25 mouse cellular contexts compared by ENCODE assay signal in genomic region chr7:35750873-35751272, GRCm38 (mm10). TPM values are rescaled to one million over a fixed set of nuclear protein-coding genes. Genes with fewer than 3 reads are reported as not detected.
DNase-seq lines count a peak whose midpoint lies in the region; ATAC-seq and TF ChIP-seq lines count a peak whose summit lies in the region.
"Had no signal": no experiment of that assay in that cellular context is flagged by ENCODE, and none has a peak within 500 bp of the region (broad histone marks: within the 10 kb centered on the region; RNA-seq: fewer than 3 reads in every experiment).

No protein-coding gene starts in this region.

- peaks cover 2% of the 10 kb centered on the region; the same call in 1 of the 2 replicates for H3K79me2 ChIP-seq in MEL (ENCODE audit: control insufficient read depth, insufficient read depth, low read length, poor library complexity)

- no peak for TF ChIP-seq EP300 in MEL (IDR thresholded peaks at IDR 0.05; ENCODE audit: low read depth in 1 of 2, low read length in 2 of 2)

- 99% methylated on average over 9 of the region's 9 CpGs for WGBS in hindbrain, embryonic 11.5 days

- H3K27me3 ChIP-seq in MEL (ENCODE audit: control insufficient read depth in 1 of 2, insufficient read depth in 2 of 2, low read length in 2 of 2) = no peaks in the 10 kb centered on the region
- no peaks in the 10 kb centered on the region for H3K27me3 ChIP-seq in hindbrain, embryonic 11.5 days (ENCODE audit: control insufficient read depth, insufficient read depth, low read length)
- H3K27me3 ChIP-seq: embryonic facial prominence, embryonic 13.5 days; forebrain, embryonic 15.5 days; heart, embryonic 12.5 days; heart, embryonic 15.5 days; hindbrain, embryonic 12.5 days; hindbrain, embryonic 15.5 days; Patski had no signal

- TF ChIP-seq POLR2A in MEL (IDR thresholded peaks at IDR 0.05; ENCODE audit: control insufficient read depth in 1 of 2, insufficient read depth in 1 of 2, low read depth in 1 of 2, low read length in 2 of 2, poor library complexity in 1 of 2) = no peak

- no peak overlapping the region for H3K27ac ChIP-seq in MEL (ENCODE audit: control insufficient read depth, low read depth, low read length)
- no peak overlapping the region for H3K27ac ChIP-seq in hindbrain, embryonic 11.5 days (ENCODE audit: low read depth, low read length)
- H3K27ac ChIP-seq: embryonic facial prominence, embryonic 10.5 days; embryonic facial prominence, embryonic 13.5 days; forebrain, embryonic 12.5 days; heart, embryonic 15.5 days; hindbrain, embryonic 12.5 days; hindbrain, embryonic 15.5 days had no signal

- peaks cover 0 to 3% of the 10 kb centered on the region in 2 experiments; a peak in 1 of 4 replicates for H3K36me3 ChIP-seq in MEL (ENCODE audit: control insufficient read depth in 1 of 2, insufficient read depth in 2 of 2, low read length in 2 of 2)
- no peaks in the 10 kb centered on the region for H3K36me3 ChIP-seq in hindbrain, embryonic 11.5 days (ENCODE audit: control insufficient read depth, insufficient read depth, low read length)

- DNase-seq in 416B (ENCODE audit: low read depth) (peak; percentile 21), MEL (ENCODE audit: low read depth, low spot score) (peak; percentile 23)
- DNase-seq in cerebellum, adult 18-20 months = no peak
- DNase-seq in hindbrain, embryonic 11.5 days (ENCODE audit: low spot score) = no peak
- DNase-seq in right cerebral cortex, adult 2 months (ENCODE audit: low spot score in 2 of 2) = no peak
- DNase-seq: adrenal gland, postnatal 14 days; cerebellum, adult 11 months; cerebellum, adult 9-10 months; cerebellum, postnatal 14 days; embryo, embryonic 11 days; gastrocnemius, postnatal 10 days; heart, postnatal 10 days; heart, postnatal 36 days had no signal

- TF ChIP-seq RAD21 in MEL (IDR thresholded peaks at IDR 0.05; ENCODE audit: low read depth, low read length) = no peak

- H3K4me2 ChIP-seq in hindbrain, embryonic 11.5 days (replicated peaks; ENCODE audit: low read depth, low read length) = no peak overlapping the region
- H3K4me2 ChIP-seq: embryonic facial prominence, embryonic 13.5 days; forebrain, embryonic 12.5 days; forebrain, embryonic 15.5 days; heart, embryonic 12.5 days; heart, embryonic 15.5 days; hindbrain, embryonic 12.5 days; hindbrain, embryonic 15.5 days had no signal

- peak; percentile 41 to 42; a peak in 3 of 4 replicates for ATAC-seq in hematopoietic stem cell, adult 5-6 weeks (replicated peaks in 1 of 2; ENCODE audit: insufficient read depth in 1 of 2, low FRiP score in 2 of 2, low TSS enrichment in 1 of 2, low read depth in 1 of 2, poor library complexity in 2 of 2, severe bottlenecking in 2 of 2)
- ATAC-seq in hindbrain, embryonic 11.5 days (ENCODE audit: low FRiP score) = no peak
- ATAC-seq: forebrain, embryonic 15.5 days; intestine, postnatal 0 days; Patski had no signal

- no peaks in the 10 kb centered on the region for H3K9me3 ChIP-seq in MEL (replicated peaks; ENCODE audit: insufficient read depth, low read length)
- no peaks in the 10 kb centered on the region for H3K9me3 ChIP-seq in hindbrain, embryonic 11.5 days (ENCODE audit: control insufficient read depth, low read length)
- H3K9me3 ChIP-seq: embryonic facial prominence, embryonic 10.5 days; embryonic facial prominence, embryonic 13.5 days; forebrain, embryonic 12.5 days; forebrain, embryonic 15.5 days; heart, embryonic 12.5 days; heart, embryonic 15.5 days; hindbrain, embryonic 12.5 days; hindbrain, embryonic 15.5 days had no signal

- no peak overlapping the region for H3K4me3 ChIP-seq in MEL (ENCODE audit: control insufficient read depth in 1 of 2, insufficient read depth in 1 of 2, low read depth in 2 of 2, low read length in 2 of 2)
- no peak overlapping the region for H3K4me3 ChIP-seq in hindbrain, embryonic 11.5 days (ENCODE audit: low read depth, low read length)
- H3K4me3 ChIP-seq: embryonic facial prominence, embryonic 10.5 days; embryonic facial prominence, embryonic 13.5 days; erythroblast, embryonic 14.5 days; forebrain, embryonic 12.5 days; forebrain, embryonic 15.5 days; heart, embryonic 12.5 days; heart, embryonic 15.5 days; hindbrain, embryonic 12.5 days; hindbrain, embryonic 15.5 days had no signal

- no peak overlapping the region for H3K9ac ChIP-seq in MEL (ENCODE audit: control insufficient read depth, low read depth, low read length, poor library complexity, severe bottlenecking)
- H3K9ac ChIP-seq in hindbrain, embryonic 11.5 days (ENCODE audit: low read depth, low read length) = no peak overlapping the region
- H3K9ac ChIP-seq: embryonic facial prominence, embryonic 13.5 days; forebrain, embryonic 12.5 days; forebrain, embryonic 15.5 days; heart, embryonic 12.5 days; heart, embryonic 15.5 days; hindbrain, embryonic 12.5 days; hindbrain, embryonic 15.5 days had no signal

- peaks cover 0 to 6% of the 10 kb centered on the region in 2 experiments; a peak in 2 of 4 replicates for H3K4me1 ChIP-seq in MEL (ENCODE audit: control insufficient read depth in 1 of 2, insufficient read depth in 2 of 2, low read length in 2 of 2)
- 0 out of 2 replicates have a peak, but pooled peaks cover 4% of the 10 kb centered on the region for H3K4me1 ChIP-seq in hindbrain, embryonic 11.5 days (replicated peaks; ENCODE audit: control insufficient read depth, insufficient read depth, low read length)
- H3K4me1 ChIP-seq: heart, embryonic 12.5 days had no signal

- TF ChIP-seq CTCF in MEL (IDR thresholded peaks at IDR 0.05 in 2 of 3, conservative IDR thresholded peaks at IDR 0.05 in 1 of 3; ENCODE audit: control insufficient read depth in 1 of 3, insufficient read depth in 1 of 3, low read depth in 2 of 3, low read length in 3 of 3, poor library complexity in 1 of 3, severe bottlenecking in 1 of 3) = no peak

TF ChIP-seq in MEL, 35 proteins besides CTCF, POLR2A, EP300 and RAD21:
- TF ChIP-seq NELFE (IDR thresholded peaks at IDR 0.05; ENCODE audit: low read depth, low read length) = no peak
- TF ChIP-seq POLR2AphosphoS5 (IDR thresholded peaks at IDR 0.05; ENCODE audit: borderline replicate concordance, low read depth, low read length) = no peak
- TF ChIP-seq MYC (IDR thresholded peaks at IDR 0.05; ENCODE audit: low read depth, low read length) = no peak
- TF ChIP-seq E2F4 (IDR thresholded peaks at IDR 0.05; ENCODE audit: borderline replicate concordance, low read depth, low read length) = no peak
- no peak for TF ChIP-seq SMC3 (IDR thresholded peaks at IDR 0.05; ENCODE audit: low read depth, low read length)
- no peak for TF ChIP-seq CHD1 (IDR thresholded peaks at IDR 0.05; ENCODE audit: low read depth, low read length)
- TF ChIP-seq GABPA (IDR thresholded peaks at IDR 0.05; ENCODE audit: low read depth, low read length) = no peak
- no peak for TF ChIP-seq POLR2AphosphoS2 (IDR thresholded peaks at IDR 0.05; ENCODE audit: low read length)
- no peak for TF ChIP-seq MAFK (IDR thresholded peaks at IDR 0.05; ENCODE audit: borderline replicate concordance, low read depth, low read length)
- no peak for TF ChIP-seq MAZ (IDR thresholded peaks at IDR 0.05; ENCODE audit: low read depth, low read length)
- no peak for TF ChIP-seq TCF12 (IDR thresholded peaks at IDR 0.05; ENCODE audit: low read depth, low read length)
- no peak for TF ChIP-seq ZNF384 (IDR thresholded peaks at IDR 0.05; ENCODE audit: low read depth, low read length)
- TF ChIP-seq TAL1 (IDR thresholded peaks at IDR 0.05; ENCODE audit: low read length) = no peak
- no peak for TF ChIP-seq CHD2 (IDR thresholded peaks at IDR 0.05; ENCODE audit: low read length)
- TF ChIP-seq KAT2A (conservative IDR thresholded peaks at IDR 0.05; ENCODE audit: low read depth, low read length) = no peak
- no peak for TF ChIP-seq ZC3H11A (IDR thresholded peaks at IDR 0.05; ENCODE audit: low read depth, low read length)

RNA-seq across cellular contexts. Expression of gene Dpy19l3, which starts 3.4 kb away (rescaled TPM):
- 5.6 and 7.4 TPM in 2 replicates for total RNA-seq in MEL (2012; rRNA removed)
- polyA plus RNA-seq in MEL (2012; ENCODE audit: insufficient read depth in 1 of 2, insufficient read length in 2 of 2, low read depth in 1 of 2, low replicate concordance in 2 of 2, missing spikeins in 1 of 2) = 1 to 10 TPM in 1 of 2 experiments, not detected in 1; 9.9 TPM
- 24.0 and 32.1 TPM in 2 replicates for total RNA-seq in hematopoietic stem cell, adult 5-6 weeks (2017)
- 29.4 and 33.5 TPM in 2 replicates for polyA plus RNA-seq in hindbrain, embryonic 11.5 days (2014; fragmentation: Nextera tagmentation; extraction: Ambion mirVana)

RNA-seq across cellular contexts. Expression of gene Zfp507, which starts 51.9 kb away (rescaled TPM):
- 16.0 and 16.4 TPM in 2 replicates for total RNA-seq in MEL (2012; rRNA removed)
- 10 to 100 TPM; 17.7 to 67.2 TPM for polyA plus RNA-seq in MEL (2012; ENCODE audit: insufficient read depth in 1 of 2, insufficient read length in 2 of 2, low read depth in 1 of 2, low replicate concordance in 2 of 2, missing spikeins in 1 of 2)
- total RNA-seq in hematopoietic stem cell, adult 5-6 weeks (2017) = 24.5 and 31.0 TPM in 2 replicates
- 16.2 and 21.4 TPM in 2 replicates for polyA plus RNA-seq in hindbrain, embryonic 11.5 days (2014; fragmentation: Nextera tagmentation; extraction: Ambion mirVana)

Comparison
In these comparisons a context has a peak if more than half of its experiments do, and no peak if none do; other contexts are left out.
1. DNase-seq: peak in 416B (single experiment) and MEL (single experiment); none in cerebellum, adult 18-20 months (0 of 2), hindbrain, embryonic 11.5 days (single experiment) and right cerebral cortex, adult 2 months (0 of 2).